Mouse (Mus musculus): Measurements from ENCODE around the gene Tmem117. TPM values are rescaled to one million over a fixed set of nuclear protein-coding genes. Genes with fewer than 3 reads are reported as not detected.

Gene Tmem117
- total RNA-seq, 2 experiments from 2014 or later, result 15.6 to 19.1 TPM

GRCm38 (mm10) chr15:95137018-95137810, 508.2 kb downstream of the Tmem117 start:
- DNase-seq (ENCODE audit: low spot score), result no peak

DNA sequence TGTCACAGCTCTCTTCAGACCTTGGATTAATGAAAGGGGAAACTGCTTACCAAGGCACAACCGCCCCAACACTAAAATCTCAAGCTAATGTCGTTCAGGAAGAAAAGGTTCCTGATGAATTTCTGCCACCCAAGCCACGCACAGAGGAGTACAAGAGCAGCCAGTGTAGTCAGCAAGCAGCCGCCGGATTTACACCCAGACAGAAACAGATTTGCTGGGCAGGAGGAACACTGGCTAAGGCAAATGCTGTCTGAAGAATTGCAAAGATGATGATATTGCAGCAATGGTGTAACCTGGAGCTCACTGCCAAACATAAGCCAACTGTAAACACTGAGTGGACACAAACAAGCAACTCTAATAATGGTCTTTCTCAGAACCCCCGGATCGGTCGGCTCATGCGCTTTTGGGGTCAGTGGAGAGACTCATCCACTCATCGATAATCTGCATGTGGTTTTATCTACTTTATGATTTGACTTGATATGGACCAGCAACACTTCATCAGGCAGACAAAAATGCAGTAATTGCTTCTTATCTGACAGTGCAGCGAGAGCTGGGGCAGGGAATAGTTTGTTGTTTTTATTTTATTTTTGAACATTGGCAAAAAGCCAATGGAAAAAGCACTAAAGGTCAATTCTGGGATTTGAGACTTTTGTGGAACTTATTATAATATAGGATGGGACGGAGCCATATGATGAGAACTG, 509.8 kb downstream of the Tmem117 start:
- no peak for DNase-seq (ENCODE audit: low spot score)

GRCm38 (mm10) chr15:95144131-95144530, 515.1 kb downstream of the Tmem117 start:
- no peak for DNase-seq (ENCODE audit: low spot score)

- no peak for DNase-seq (ENCODE audit: low spot score)
Observed at GRCm38 (mm10) chr15:95145118-95145517, 516.1 kb downstream of the Tmem117 start.

Other genes with a start within 250 kb of the Tmem117 start
- 1 to 10 TPM; 1.9 to 2.3 TPM for gene Adamts20, start 163.8 kb upstream of the Tmem117 start, total RNA-seq (2021)
- 1 to 10 TPM; 1.4 to 1.5 TPM for gene Pus7l, start 85.7 kb upstream of the Tmem117 start, total RNA-seq (2021)
- 1 to 10 TPM; 1.8 to 2.3 TPM for gene Irak4, start 85.6 kb upstream of the Tmem117 start, total RNA-seq (2021)
- gene Twf1, start 39.3 kb upstream of the Tmem117 start, total RNA-seq (2021), result 1 to 10 TPM; 5.1 to 8.2 TPM